Mouse (Mus musculus) heart, adult 2 months (tissue): ENCODE measurements around the gene Grwd1.

Experiments
- CTCF ChIP-seq: fragments of 200-600 bp; IDR thresholded peaks from 2 replicates; pipeline ENCODE4 v1.8.1; 2022; ENCODE audit warnings: antibody characterized with exemption, mild to moderate bottlenecking, moderate library complexity
- EP300 ChIP-seq: fragments of 200-500 bp; IDR thresholded peaks from 2 replicates; pipeline ENCODE4 v1.6.1; 2011; ENCODE audit warnings: low read depth, low read length, control low read depth; ENCODE audit not compliant: insufficient read depth
- POLR2A ChIP-seq: fragments of 200-500 bp; IDR thresholded peaks from 2 replicates; pipeline ENCODE4 v1.6.1; 2011; ENCODE audit warnings: mild to moderate bottlenecking, low read depth, low read length, control low read depth; ENCODE audit not compliant: insufficient read depth

GRCm38 (mm10) chr7:45787642-45788041 lies 43.1 kb downstream of the Grwd1 start:
- no peak for TF ChIP-seq POLR2A
- TF ChIP-seq CTCF: no peak
- TF ChIP-seq EP300: no peak
